Mouse (Mus musculus): ENCODE measurements around the gene Synj2. TPM values are rescaled to one million over a fixed set of nuclear protein-coding genes. Genes with fewer than 3 reads are reported as not detected.

Gene Synj2
- polyA plus RNA-seq, 1 experiment from 2014 or later = 4.3 TPM

DNA sequence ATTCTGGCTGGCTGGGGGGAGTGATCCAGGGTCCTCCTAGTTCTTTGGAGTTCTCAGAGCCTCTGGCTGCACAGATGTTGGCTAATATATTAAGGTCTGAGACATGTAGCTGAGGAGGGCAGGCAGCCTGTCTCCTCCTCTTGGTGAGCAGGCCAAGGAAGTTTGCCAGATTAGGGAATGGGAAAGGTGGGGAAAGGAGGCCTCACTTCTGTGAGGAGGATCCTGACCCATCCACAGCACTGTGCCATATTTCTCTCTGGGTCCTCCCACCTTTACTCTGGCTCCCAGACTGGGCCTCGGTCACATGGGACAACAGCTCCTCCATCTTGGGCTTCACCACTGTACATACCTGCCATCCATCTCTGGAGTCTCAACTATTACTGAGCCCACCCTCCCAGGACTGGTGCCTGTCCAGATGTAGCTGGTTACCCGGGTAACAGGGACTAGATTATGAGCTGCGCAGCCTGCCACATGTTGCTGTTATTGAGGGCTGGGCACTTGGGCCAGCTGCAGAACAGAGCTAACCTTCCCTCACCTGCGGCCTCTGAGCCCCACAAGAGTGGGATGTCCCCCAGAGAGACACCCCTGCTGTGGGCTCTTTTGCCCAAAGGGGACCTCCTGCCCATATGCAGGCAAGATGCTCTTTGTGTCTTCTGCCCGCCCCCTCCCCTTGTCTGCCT, 66.2 kb downstream of the Synj2 start:
- ATAC-seq (ENCODE audit: low FRiP score, low TSS enrichment) = peak; percentile 24; the same call in 1 of the 2 replicates
- Histone ChIP-seq H3K4me3 (ENCODE audit: low read length) (no peak overlapping the region), H3K9ac (ENCODE audit: low read depth, low read length) (no peak overlapping the region), H3K27ac (ENCODE audit: low read depth, low read length) (no peak overlapping the region), H3K9me3 (ENCODE audit: control insufficient read depth, low read length) (no peaks in the 10 kb centered on the region), H3K27me3 (ENCODE audit: control insufficient read depth, insufficient read depth, low read length) (no peaks in the 10 kb centered on the region), H3K4me1 (ENCODE audit: control insufficient read depth, insufficient read depth, low read length) (peaks cover 17% of the 10 kb centered on the region), H3K4me2 (replicated peaks; ENCODE audit: low read depth, low read length) (no peak overlapping the region), H3K36me3 (ENCODE audit: control insufficient read depth, insufficient read depth, low read length) (no peaks in the 10 kb centered on the region)
- WGBS = 84% methylated on average over 5 of the region's 5 CpGs

DNA sequence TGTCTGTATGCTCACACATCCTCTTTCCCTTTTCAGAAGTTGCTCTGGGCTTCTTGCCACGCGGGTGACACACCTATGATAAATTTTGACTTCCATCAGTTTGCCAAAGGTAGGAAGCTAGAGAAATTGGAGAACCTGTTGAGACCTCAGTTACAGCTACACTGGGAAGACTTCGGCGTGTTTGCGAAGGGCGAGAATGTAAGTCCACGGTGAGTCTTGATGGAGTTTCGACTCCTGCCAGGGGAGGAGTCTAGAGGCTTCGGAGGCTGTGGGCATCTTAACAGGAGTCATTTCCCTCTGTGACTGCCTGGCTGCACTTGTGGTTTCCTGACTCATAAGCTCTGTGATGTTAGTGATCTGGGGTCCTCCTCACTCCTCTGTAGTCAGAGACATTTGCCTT, 66.8 kb downstream of the Synj2 start:
- Histone ChIP-seq H3K27me3 (ENCODE audit: control insufficient read depth, insufficient read depth, low read length) (no peaks in the 10 kb centered on the region), H3K9me3 (ENCODE audit: control insufficient read depth, low read length) (no peaks in the 10 kb centered on the region), H3K4me2 (replicated peaks; ENCODE audit: low read depth, low read length) (no peak overlapping the region), H3K4me1 (ENCODE audit: control insufficient read depth, insufficient read depth, low read length) (peaks cover 17% of the 10 kb centered on the region), H3K27ac (ENCODE audit: low read depth, low read length) (no peak overlapping the region), H3K9ac (ENCODE audit: low read depth, low read length) (no peak overlapping the region), H3K36me3 (ENCODE audit: control insufficient read depth, insufficient read depth, low read length) (no peaks in the 10 kb centered on the region), H3K4me3 (ENCODE audit: low read length) (no peak overlapping the region)
- WGBS = 81% methylated on average over 9 of the region's 9 CpGs
- ATAC-seq (ENCODE audit: low FRiP score, low TSS enrichment) = no peak

DNA sequence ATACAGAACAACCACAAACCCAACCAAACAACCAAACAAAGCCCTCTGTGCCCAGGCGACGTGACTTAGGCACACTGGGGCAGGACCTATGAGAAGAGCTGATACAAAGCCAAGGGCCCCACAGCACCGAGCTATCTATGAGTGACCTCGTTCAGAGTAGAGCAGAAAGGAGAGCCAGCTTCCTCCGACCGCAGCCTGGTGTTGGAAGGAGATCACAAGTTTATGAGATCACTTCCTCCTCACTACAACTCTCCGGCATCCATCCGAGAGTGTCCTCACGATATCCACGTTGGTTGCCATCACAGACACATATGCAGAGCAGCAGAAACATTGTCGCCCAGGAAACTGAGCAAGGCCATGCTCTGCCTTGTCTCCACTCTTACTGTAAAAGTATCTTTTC, 67.5 kb downstream of the Synj2 start:
- no peak for ATAC-seq (ENCODE audit: low FRiP score, low TSS enrichment)
- Histone ChIP-seq H3K9me3 (ENCODE audit: control insufficient read depth, low read length) (no peaks in the 10 kb centered on the region), H3K4me1 (ENCODE audit: control insufficient read depth, insufficient read depth, low read length) (peaks cover 17% of the 10 kb centered on the region)

DNA sequence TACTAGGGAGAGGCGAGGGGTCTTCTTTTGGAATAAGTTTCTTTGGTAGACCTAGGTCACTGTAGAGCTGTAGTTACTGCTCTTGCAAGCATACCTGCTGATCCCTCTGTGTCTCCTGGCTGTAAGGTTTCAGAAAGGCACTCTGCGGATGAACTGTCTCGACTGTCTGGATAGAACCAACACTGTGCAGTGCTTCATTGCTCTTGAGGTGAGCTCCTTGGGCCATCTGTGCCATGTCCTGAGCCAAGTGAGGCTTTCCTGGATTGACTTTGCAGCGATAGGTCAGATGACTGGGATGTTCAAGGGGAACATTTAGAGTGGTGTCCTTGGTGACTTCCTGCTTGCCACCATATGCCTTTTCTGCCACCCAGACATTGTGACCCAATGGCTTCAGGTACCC, 68.5 kb downstream of the Synj2 start:
- Histone ChIP-seq H3K27ac (ENCODE audit: low read depth, low read length) (no peak overlapping the region), H3K4me3 (ENCODE audit: low read length) (no peak overlapping the region), H3K36me3 (ENCODE audit: control insufficient read depth, insufficient read depth, low read length) (no peaks in the 10 kb centered on the region), H3K27me3 (ENCODE audit: control insufficient read depth, insufficient read depth, low read length) (no peaks in the 10 kb centered on the region), H3K9me3 (ENCODE audit: control insufficient read depth, low read length) (no peaks in the 10 kb centered on the region), H3K4me1 (ENCODE audit: control insufficient read depth, insufficient read depth, low read length) (peaks cover 17% of the 10 kb centered on the region), H3K4me2 (replicated peaks; ENCODE audit: low read depth, low read length) (no peak overlapping the region), H3K9ac (ENCODE audit: low read depth, low read length) (no peak overlapping the region)
- no peak for ATAC-seq (ENCODE audit: low FRiP score, low TSS enrichment)
- WGBS = 93% methylated on average over 4 of the region's 4 CpGs

More for the DNA sequence above, 67.5 kb downstream of the Synj2 start:
- 90% methylated on average over 11 of the region's 11 CpGs for WGBS
- Histone ChIP-seq H3K27me3 (ENCODE audit: control insufficient read depth, insufficient read depth, low read length) (no peaks in the 10 kb centered on the region), H3K9ac (ENCODE audit: low read depth, low read length) (no peak overlapping the region), H3K4me2 (replicated peaks; ENCODE audit: low read depth, low read length) (no peak overlapping the region), H3K27ac (ENCODE audit: low read depth, low read length) (no peak overlapping the region), H3K4me3 (ENCODE audit: low read length) (no peak overlapping the region), H3K36me3 (ENCODE audit: control insufficient read depth, insufficient read depth, low read length) (no peaks in the 10 kb centered on the region)

DNA sequence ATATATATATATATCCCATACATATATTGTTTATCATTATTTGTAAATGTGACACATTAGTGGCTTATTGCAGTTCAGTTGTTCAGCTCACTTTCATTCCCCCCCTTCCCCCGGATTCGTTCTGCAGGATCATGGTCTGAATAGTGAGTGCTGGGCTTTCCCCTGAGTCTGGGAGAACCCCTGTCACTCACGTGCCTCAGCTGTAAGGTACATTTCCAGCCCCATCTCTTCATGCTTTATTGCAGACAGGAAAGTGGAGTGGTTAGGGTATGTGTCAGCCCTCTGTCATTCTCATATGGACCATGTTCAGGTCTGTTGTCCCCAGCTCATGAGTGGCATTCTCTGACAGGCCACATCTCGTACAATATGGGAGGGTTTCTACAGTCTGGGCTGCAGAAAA, 72.0 kb downstream of the Synj2 start:
- H3K4me3 ChIP-seq (ENCODE audit: low read length) = no peak overlapping the region
- no peaks in the 10 kb centered on the region for H3K9me3 ChIP-seq (ENCODE audit: control insufficient read depth, low read length)
- H3K36me3 ChIP-seq (ENCODE audit: control insufficient read depth, insufficient read depth, low read length) = no peaks in the 10 kb centered on the region
- H3K9ac ChIP-seq (ENCODE audit: low read depth, low read length) = no peak overlapping the region
- no peaks in the 10 kb centered on the region for H3K4me1 ChIP-seq (ENCODE audit: control insufficient read depth, insufficient read depth, low read length)
- H3K27ac ChIP-seq (ENCODE audit: low read depth, low read length) = no peak overlapping the region
- 79% methylated on average over 4 of the region's 4 CpGs for WGBS
- no peak for ATAC-seq (ENCODE audit: low FRiP score, low TSS enrichment)
- no peak overlapping the region for H3K4me2 ChIP-seq (replicated peaks; ENCODE audit: low read depth, low read length)
- no peaks in the 10 kb centered on the region for H3K27me3 ChIP-seq (ENCODE audit: control insufficient read depth, insufficient read depth, low read length)

DNA sequence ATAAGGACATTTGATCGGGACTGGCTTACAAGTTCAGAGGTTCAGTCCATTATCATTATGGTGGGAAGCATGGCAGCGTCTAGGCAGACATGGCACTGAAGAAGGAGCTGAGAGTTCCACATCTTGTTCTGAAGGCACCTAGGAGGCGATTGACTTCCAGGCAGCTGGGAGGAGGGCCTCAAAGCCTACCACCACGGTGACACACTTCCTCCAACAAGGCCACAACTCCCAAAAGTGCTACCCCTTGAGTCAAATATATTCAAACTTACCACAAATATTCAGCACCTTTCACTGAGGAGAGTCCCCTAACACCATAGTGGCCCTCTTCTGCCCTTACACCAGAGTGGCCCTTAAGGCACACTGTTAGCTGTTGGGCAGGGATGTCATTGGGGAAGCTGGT, 73.9 kb downstream of the Synj2 start:
- no peaks in the 10 kb centered on the region for H3K4me1 ChIP-seq (ENCODE audit: control insufficient read depth, insufficient read depth, low read length)
- H3K9me3 ChIP-seq (ENCODE audit: control insufficient read depth, low read length) = no peaks in the 10 kb centered on the region
- no peak overlapping the region for H3K9ac ChIP-seq (ENCODE audit: low read depth, low read length)
- H3K27ac ChIP-seq (ENCODE audit: low read depth, low read length) = no peak overlapping the region
- H3K36me3 ChIP-seq (ENCODE audit: control insufficient read depth, insufficient read depth, low read length) = no peaks in the 10 kb centered on the region
- H3K4me3 ChIP-seq (ENCODE audit: low read length) = no peak overlapping the region
- 84% methylated on average over 4 of the region's 4 CpGs for WGBS
- no peaks in the 10 kb centered on the region for H3K27me3 ChIP-seq (ENCODE audit: control insufficient read depth, insufficient read depth, low read length)
- ATAC-seq (ENCODE audit: low FRiP score, low TSS enrichment) = no peak
- H3K4me2 ChIP-seq (replicated peaks; ENCODE audit: low read depth, low read length) = no peak overlapping the region

DNA sequence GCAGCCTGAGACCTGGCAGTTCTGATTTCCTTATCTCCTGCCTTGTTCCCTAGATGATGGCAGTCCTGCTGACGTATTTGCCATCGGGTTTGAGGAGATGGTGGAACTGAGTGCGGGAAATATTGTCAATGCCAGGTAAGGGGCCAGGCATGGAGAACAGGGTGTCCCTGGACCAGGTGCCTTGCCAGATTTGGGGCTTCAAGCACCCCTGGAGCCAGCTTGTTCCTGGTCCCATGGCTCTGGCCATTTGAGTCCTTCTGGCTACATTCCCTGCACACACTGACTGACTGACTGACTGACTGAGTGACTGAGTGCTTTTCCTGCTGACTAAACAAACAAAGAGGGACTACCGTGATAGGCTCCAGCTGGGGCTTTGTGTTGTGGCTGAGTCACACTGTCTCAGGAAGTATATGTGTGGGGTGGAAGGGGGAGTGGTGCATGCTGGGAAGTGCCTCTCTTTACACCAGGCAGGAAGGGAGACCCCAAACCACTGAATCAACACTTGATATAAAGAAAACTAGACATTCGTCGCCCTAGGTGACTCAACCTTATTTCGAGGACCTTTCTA, 75.2 kb downstream of the Synj2 start:
- H3K9ac ChIP-seq (ENCODE audit: low read depth, low read length) = no peak overlapping the region
- WGBS = 69% methylated on average over 7 of the region's 7 CpGs
- H3K4me3 ChIP-seq (ENCODE audit: low read length) = no peak overlapping the region
- no peak overlapping the region for H3K27ac ChIP-seq (ENCODE audit: low read depth, low read length)
- no peak overlapping the region for H3K4me2 ChIP-seq (replicated peaks; ENCODE audit: low read depth, low read length)
- H3K9me3 ChIP-seq (ENCODE audit: control insufficient read depth, low read length) = no peaks in the 10 kb centered on the region
- H3K4me1 ChIP-seq (ENCODE audit: control insufficient read depth, insufficient read depth, low read length) = no peaks in the 10 kb centered on the region
- no peaks in the 10 kb centered on the region for H3K27me3 ChIP-seq (ENCODE audit: control insufficient read depth, insufficient read depth, low read length)
- ATAC-seq (ENCODE audit: low FRiP score, low TSS enrichment) = 0 out of 2 replicates have a peak, but pooled peaks have one; percentile 25
- H3K36me3 ChIP-seq (ENCODE audit: control insufficient read depth, insufficient read depth, low read length) = no peaks in the 10 kb centered on the region

DNA sequence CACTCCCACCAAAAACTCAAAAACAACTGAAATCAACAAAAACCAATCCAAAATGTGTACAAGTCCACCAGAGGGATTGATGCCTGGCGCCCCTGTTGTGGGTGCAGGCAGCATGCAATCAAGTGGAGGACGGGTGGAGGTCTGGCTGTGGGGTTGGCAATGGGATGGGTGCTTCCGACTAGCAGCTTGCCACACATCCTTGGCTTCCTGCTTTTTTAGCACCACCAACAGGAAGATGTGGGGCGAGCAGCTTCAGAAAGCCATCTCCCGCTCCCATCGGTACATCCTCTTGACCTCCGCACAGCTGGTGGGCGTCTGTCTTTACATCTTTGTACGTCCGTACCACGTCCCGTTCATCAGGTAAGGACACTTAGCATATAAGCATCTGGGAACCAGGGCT, 76.2 kb downstream of the Synj2 start:
- H3K4me3 ChIP-seq (ENCODE audit: low read length) = no peak overlapping the region
- H3K4me2 ChIP-seq (replicated peaks; ENCODE audit: low read depth, low read length) = no peak overlapping the region
- WGBS = 73% methylated on average over 12 of the region's 12 CpGs
- no peak for ATAC-seq (ENCODE audit: low FRiP score, low TSS enrichment)
- no peaks in the 10 kb centered on the region for H3K4me1 ChIP-seq (ENCODE audit: control insufficient read depth, insufficient read depth, low read length)
- H3K36me3 ChIP-seq (ENCODE audit: control insufficient read depth, insufficient read depth, low read length) = no peaks in the 10 kb centered on the region
- H3K9me3 ChIP-seq (ENCODE audit: control insufficient read depth, low read length) = no peaks in the 10 kb centered on the region
- H3K27ac ChIP-seq (ENCODE audit: low read depth, low read length) = no peak overlapping the region
- H3K9ac ChIP-seq (ENCODE audit: low read depth, low read length) = no peak overlapping the region
- no peaks in the 10 kb centered on the region for H3K27me3 ChIP-seq (ENCODE audit: control insufficient read depth, insufficient read depth, low read length)

DNA sequence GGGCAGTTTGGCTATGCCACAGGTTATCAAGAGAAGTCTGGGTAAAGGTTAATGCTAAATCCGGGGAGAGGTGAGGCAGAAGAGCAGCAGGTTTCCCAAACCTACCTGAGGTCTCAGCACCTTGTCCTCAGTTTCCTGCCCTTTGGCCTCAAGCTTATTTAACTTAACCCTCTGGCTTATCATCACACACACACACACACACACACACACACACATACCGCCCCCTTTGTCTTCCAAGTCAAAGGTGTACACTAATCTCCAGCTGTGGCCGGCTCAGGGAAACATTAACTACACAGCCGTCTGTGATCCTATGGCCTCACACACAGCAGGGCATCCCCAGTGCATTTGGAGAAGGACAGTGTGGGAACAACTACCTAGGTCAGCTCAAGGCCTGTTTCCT, 77.3 kb downstream of the Synj2 start:
- Histone ChIP-seq H3K27ac (ENCODE audit: low read depth, low read length) (no peak overlapping the region), H3K4me2 (replicated peaks; ENCODE audit: low read depth, low read length) (no peak overlapping the region), H3K9ac (ENCODE audit: low read depth, low read length) (no peak overlapping the region), H3K27me3 (ENCODE audit: control insufficient read depth, insufficient read depth, low read length) (no peaks in the 10 kb centered on the region), H3K9me3 (ENCODE audit: control insufficient read depth, low read length) (no peaks in the 10 kb centered on the region), H3K4me3 (ENCODE audit: low read length) (no peak overlapping the region), H3K36me3 (ENCODE audit: control insufficient read depth, insufficient read depth, low read length) (no peaks in the 10 kb centered on the region), H3K4me1 (ENCODE audit: control insufficient read depth, insufficient read depth, low read length) (no peaks in the 10 kb centered on the region)
- no peak for ATAC-seq (ENCODE audit: low FRiP score, low TSS enrichment)
- WGBS = 79% methylated on average over 4 of the region's 4 CpGs

Measured in kidney, embryonic 14.5 days (tissue).